In the genomic region with DNA sequence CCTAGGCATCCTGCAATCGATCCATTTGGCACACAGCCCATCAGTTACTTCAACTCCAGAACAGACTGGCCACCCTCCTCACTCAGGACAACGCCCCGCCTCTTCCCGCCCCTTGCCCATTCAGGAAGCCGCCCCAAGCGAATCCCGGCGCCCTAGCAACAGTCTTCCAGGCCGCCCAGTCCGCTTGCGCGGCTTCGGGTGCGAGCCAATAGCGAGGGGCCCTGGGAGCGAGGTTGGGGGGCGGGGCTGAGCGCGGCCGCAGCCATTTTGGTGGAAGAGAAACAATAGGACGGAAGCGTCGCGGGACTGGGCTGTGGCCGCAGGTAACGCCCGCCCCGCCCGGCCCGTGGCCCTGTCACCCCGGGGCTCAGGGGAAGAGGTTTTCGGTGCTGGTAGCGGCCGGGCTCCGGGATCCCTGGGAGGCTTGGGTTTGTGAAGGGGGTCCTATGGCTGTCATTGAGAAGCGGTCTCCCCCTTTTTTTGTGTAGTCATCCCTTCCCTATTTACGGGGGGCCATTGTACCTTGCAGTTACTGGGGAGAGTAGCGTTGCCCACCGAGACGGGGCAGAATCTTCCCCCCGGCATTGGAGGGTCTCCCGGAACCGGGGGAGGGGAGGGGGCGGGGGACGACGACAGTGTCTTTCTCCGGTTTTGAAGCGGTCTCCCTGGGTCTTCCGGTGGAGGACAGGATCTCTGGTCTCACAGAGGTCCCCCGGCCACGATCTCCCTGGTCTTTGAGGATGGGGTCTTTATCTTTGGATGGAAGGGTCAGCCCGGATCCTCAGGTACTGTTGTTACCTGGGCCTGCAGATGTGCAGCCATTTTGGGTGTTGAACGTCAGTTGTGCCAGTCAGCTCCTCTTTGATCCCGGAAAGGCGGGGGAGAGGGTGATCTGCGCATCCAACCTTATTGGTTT, we compare ENCODE assay signal across 8 mouse cellular contexts. TPM values are rescaled to one million over a fixed set of nuclear protein-coding genes. Genes with fewer than 3 reads are reported as not detected.
DNase-seq lines count a peak whose midpoint lies in the region; ATAC-seq and TF ChIP-seq lines count a peak whose summit lies in the region.

Gene Ip6k2, plus strand, starts transcription at position 249 of the 916 bp plus-strand sequence.

- H3K4me2 ChIP-seq in lung, postnatal 0 days (replicated peaks; ENCODE audit: low read depth, low read length) = peak within 1 kb of the TSS; percentile 71

- peak within 1 kb of the TSS; percentile 96 for H3K4me3 ChIP-seq in hindbrain, embryonic 10.5 days
- H3K4me3 ChIP-seq in lung, postnatal 0 days (ENCODE audit: low read depth, low read length) = peak within 1 kb of the TSS; percentile 90

- TF ChIP-seq CTCF in lung, postnatal 0 days (IDR thresholded peaks at IDR 0.05) = no peak

- H3K9me3 ChIP-seq in hindbrain, embryonic 10.5 days = no peaks in the 10 kb centered on the region
- H3K9me3 ChIP-seq in lung, postnatal 0 days (ENCODE audit: low read length) = no peaks in the 10 kb centered on the region

- peaks cover 71% of the 10 kb centered on the region for H3K4me1 ChIP-seq in hindbrain, embryonic 10.5 days (replicated peaks)
- H3K4me1 ChIP-seq in lung, postnatal 0 days (ENCODE audit: insufficient read depth, low read depth, low read length) = peaks cover 15% of the 10 kb centered on the region; the same call in 1 of the 2 replicates

- no peak; the same call in 1 of the 2 replicates for TF ChIP-seq EP300 in lung, postnatal 0 days (IDR thresholded peaks at IDR 0.05)

- H3K36me3 ChIP-seq in hindbrain, embryonic 10.5 days = peaks cover 28% of the 10 kb centered on the region
- no peaks in the 10 kb centered on the region for H3K36me3 ChIP-seq in lung, postnatal 0 days (ENCODE audit: insufficient read depth, low read length)

- no peaks in the 10 kb centered on the region for H3K27me3 ChIP-seq in hindbrain, embryonic 10.5 days (ENCODE audit: insufficient read depth, poor library complexity, severe bottlenecking)
- no peaks in the 10 kb centered on the region for H3K27me3 ChIP-seq in lung, postnatal 0 days (replicated peaks; ENCODE audit: insufficient read depth, low read length)

- WGBS in hindbrain, embryonic 10.5 days = under 1% methylated on average over 56 of the region's 56 CpGs
- under 1% methylated on average over 56 of the region's 56 CpGs for WGBS in lung, postnatal 0 days

- peak; percentile 95 for ATAC-seq in frontal cortex, adult (ENCODE audit: low TSS enrichment)
- peak; percentile 99 for ATAC-seq in lung, postnatal 0 days

- peak within 1 kb of the TSS; percentile 99 for H3K27ac ChIP-seq in hindbrain, embryonic 10.5 days
- peak within 1 kb of the TSS; percentile 90 for H3K27ac ChIP-seq in lung, postnatal 0 days (ENCODE audit: low read length)

- peak within 1 kb of the TSS; percentile 88 for H3K9ac ChIP-seq in lung, postnatal 0 days (replicated peaks; ENCODE audit: low read depth)

- peak; percentile 75 for DNase-seq in MEL-GATA-1-ER (ENCODE audit: extremely low read depth, low read depth)
- peak; percentile 95 for DNase-seq in cerebellum, adult 8-10 months
- peak; percentile 99 for DNase-seq in hindbrain, embryonic 10.5 days (ENCODE audit: low spot score)
- DNase-seq in layer of hippocampus, adult 9-11 months = peak; percentile 96
- peak; percentile 97 for DNase-seq in lung, postnatal 0 days (ENCODE audit: low spot score)
- peak; percentile 94 for DNase-seq in ovary, postnatal 14 days (ENCODE audit: low spot score)
- peak; percentile 98 for DNase-seq in thymus, postnatal 14 days

RNA-seq across cellular contexts. Expression of gene Ip6k2, which starts in this region (rescaled TPM):
- polyA plus RNA-seq in hindbrain, embryonic 10.5 days (2016; fragmentation: Nextera tagmentation; extraction: Ambion mirVana) = 87.2 and 117 TPM in 2 replicates
- 40.4 and 48.1 TPM in 2 replicates for polyA plus RNA-seq in lung, postnatal 0 days (2015; fragmentation: Nextera tagmentation; extraction: Ambion mirVana)

Comparison
In these comparisons a context has a peak if more than half of its experiments do, and no peak if none do; other contexts are left out.
1. Peak in every context shown above with its lines: DNase-seq, ATAC-seq, H3K4me3 ChIP-seq and H3K27ac ChIP-seq.